Mouse (Mus musculus) liver, embryonic 14.5 days (tissue): ENCODE results near the gene Tmem59l.

Experiments
- CTCF ChIP-seq: IDR thresholded peaks from 2 replicates; pipeline ENCODE4 v1.5.1; 2016; ENCODE audit warnings: antibody characterized with exemption, low read depth, control low read depth
- EP300 ChIP-seq: IDR thresholded peaks from 2 replicates; pipeline ENCODE4 v1.6.1; 2016; ENCODE audit warnings: antibody characterized with exemption, low read depth

DNA sequence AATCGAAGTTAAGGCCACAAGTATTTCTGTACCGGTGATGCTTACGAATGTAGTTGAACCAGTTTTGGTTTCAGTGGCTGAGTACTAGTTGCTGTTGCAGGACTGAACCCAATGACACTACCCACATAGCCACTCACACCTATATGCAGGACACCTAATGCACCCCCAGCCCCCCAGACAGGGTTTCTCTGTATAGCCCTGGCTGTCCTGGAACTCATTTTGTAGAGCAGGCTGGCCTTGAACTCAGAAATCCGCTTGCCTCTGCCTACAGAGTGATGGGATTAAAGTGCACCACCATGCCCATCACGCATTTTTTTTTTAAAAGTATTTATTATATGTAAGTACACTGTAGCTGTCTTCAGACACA lies 19.9 kb upstream of the Tmem59l start:
- TF ChIP-seq CTCF (no peak), EP300 (no peak)
